Mouse (Mus musculus) lung, adult 2 months (tissue): ENCODE data around the gene Cep57. TPM values are rescaled to one million over a fixed set of nuclear protein-coding genes. Genes with fewer than 3 reads are reported as not detected.

Experiments
- DNase-seq: peaks from one replicate; pipeline ENCODE4 v3.0.0; 2022
- H3K4me1 ChIP-seq: fragments of 200-500 bp; 2 replicates; pipeline ENCODE4 v1.6.1; 2011; ENCODE audit warnings: low read length; ENCODE audit not compliant: control insufficient read depth, insufficient read depth
- H3K4me3 ChIP-seq: fragments of 200-500 bp; replicated peaks from 2 replicates; pipeline ENCODE3; 2011; ENCODE audit warnings: low read depth, mild to moderate bottlenecking, control low read depth, low read length; ENCODE audit errors: extremely low read depth
- CTCF ChIP-seq: fragments of 200-500 bp; IDR thresholded peaks from 2 replicates; pipeline ENCODE4 v1.5.1; 2011; ENCODE audit warnings: mild to moderate bottlenecking, low read length, control low read depth; ENCODE audit not compliant: insufficient read depth
- POLR2A ChIP-seq: fragments of 200-500 bp; IDR thresholded peaks from 2 replicates; pipeline ENCODE4 v1.6.1; 2011; ENCODE audit warnings: low read depth, mild to moderate bottlenecking, control low read depth, low read length, borderline replicate concordance; ENCODE audit errors: extremely low read depth
- WGBS: fragments of 180-500 bp; shearing (Covaris S2); methylation state at CpG from one replicate; pipeline ENCODE4 v1.1.7; 2018; 5-methylcytosine and 5-hydroxymethylcytosine counted together
- polyA plus RNA-seq: library from polyadenylated mRNA; depleted of rRNA; stranded (reverse); fragments of >200 nt; gene quantifications from 2 replicates; pipeline ENCODE4 v1.2.3, GENCODE M21; 2012

Cep57 gene
- polyA plus RNA-seq, 1 experiment = 10.5 TPM

DNA sequence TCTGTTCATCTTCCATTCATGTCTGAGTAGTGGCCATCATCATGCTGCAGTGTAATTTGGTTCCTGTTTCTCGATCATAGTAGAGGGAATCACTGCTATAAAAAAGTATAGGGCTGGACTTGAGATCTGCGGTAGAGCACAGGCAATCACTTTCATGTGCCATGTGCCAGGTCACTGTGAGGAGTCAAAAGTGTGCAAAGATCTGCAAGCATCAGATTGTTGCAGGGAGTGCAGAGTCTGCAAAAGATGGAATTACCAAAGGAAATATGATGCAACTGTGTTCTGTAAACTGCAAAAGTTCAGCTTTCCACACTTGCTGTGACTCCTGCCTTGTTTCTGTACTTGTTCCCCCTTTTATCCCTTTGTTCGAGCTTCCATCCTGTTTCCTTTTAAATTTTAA is 20.7 kb upstream of the Cep57 start:
- WGBS = 75% methylated on average over 3 of the region's 3 CpGs
- H3K4me1 ChIP-seq = no peaks in the 10 kb centered on the region
- H3K4me3 ChIP-seq = no peak overlapping the region
- TF ChIP-seq CTCF = no peak
- TF ChIP-seq POLR2A = no peak
- DNase-seq = no peak

DNA sequence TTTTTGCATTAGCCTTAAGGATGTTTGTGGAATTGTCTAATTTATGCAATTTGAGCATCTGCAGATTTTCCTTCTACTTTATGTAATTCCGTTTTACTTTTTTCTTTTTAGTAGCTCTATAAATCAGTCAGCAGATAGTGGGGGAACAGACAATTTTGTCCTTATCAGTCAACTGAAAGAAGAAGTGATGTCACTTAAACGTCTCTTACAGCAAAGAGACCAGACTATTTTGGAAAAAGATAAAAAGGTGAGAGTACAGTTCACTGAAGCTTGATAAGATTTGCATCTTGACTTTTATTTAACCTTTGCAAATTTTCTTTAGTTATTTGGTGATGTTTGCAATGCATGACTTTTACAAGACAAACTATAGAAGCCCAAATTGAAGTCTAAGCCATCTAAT is 9.8 kb upstream of the Cep57 start:
- H3K4me3 ChIP-seq = no peak overlapping the region
- 53% methylated on average over 2 of the region's 2 CpGs for WGBS
- no peaks in the 10 kb centered on the region for H3K4me1 ChIP-seq
- no peak for DNase-seq
- TF ChIP-seq POLR2A (no peak), CTCF (no peak)

DNA sequence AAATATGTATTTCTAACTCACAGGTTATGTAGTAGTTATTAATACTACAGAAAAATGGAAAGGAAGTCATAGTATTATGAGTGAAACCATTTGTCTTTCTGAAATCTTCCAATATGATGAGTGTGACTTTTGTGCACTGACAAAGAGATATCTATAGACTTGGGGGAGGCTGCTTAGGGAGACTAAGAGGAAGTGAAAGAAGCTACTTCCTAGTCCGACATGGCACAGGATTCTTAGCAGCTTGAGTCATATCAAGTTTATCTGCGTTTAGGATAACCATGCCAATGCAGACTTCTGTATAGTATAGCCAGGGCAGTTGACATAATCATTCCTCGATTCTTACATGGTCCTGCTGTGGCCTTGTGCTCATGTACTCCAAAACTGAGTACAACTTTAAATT is 8.3 kb upstream of the Cep57 start:
- TF ChIP-seq POLR2A = no peak
- Histone ChIP-seq H3K4me1 (no peaks in the 10 kb centered on the region), H3K4me3 (no peak overlapping the region)
- WGBS = 72% methylated on average over 3 of the region's 3 CpGs
- DNase-seq = no peak

DNA sequence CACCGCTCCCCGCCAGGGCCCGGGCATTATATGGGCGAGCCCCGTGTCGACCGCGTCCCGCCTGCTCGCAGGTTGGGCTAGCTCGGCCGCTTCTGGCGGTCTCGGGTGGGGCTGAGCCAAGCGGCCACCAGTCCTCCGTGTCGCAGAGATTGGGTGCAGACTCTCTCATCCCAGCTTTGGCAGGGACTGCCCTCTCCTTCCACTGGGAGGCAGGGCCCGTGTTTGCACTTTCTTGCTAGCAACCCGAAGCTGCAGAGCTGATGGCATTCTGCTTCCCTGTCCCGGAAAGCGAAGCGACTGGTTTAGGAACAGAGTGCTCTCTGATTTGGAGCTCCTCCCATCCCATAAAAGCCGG is 1.2 kb upstream of the Cep57 start:
- 0% methylated on average over 23 of the region's 23 CpGs for WGBS
- H3K4me3 ChIP-seq = peak overlapping the region; percentile 75
- DNase-seq = no peak
- 0 out of 2 replicates have a peak, but pooled peaks have one; percentile 19 for TF ChIP-seq POLR2A
- TF ChIP-seq CTCF = no peak
- H3K4me1 ChIP-seq = peaks cover 5% of the 10 kb centered on the region

DNA sequence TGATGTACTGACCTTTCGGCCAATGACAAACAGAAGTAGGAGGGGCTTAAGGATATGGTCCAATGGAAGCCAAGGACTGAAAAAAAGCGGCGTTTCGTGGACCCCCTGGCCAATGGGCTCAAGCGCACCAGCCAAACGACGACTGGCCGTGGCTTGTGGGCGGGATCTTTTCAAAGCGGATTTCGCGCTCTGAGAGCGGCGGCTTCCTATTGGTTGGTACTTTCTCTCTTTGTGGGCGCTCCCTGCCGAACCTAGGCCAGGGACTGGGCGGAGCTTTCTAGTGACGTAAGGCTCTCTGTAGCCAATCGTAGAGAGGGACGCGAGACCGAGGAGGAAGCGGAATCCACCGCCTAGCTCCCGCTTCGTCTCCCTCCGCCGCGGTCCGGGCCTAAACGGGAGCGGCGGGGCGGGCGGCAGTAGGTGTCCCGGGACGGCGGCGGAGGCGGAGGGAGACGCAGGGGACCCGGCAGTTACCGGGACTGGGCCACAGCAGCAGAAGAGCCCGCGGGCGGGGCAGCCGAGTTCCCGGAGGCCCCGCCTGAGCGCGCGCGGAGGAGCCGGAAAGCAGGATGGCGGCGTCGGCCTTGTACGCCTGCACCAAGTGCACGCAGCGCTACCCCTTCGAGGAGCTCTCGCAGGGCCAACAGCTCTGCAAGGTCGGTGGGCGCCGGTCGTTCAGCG is 639 bp upstream of the Cep57 start, which contains the start of gene Fam76b:
Gene Fam76b (plus strand): TSS at position 311 of the 681 bp plus-strand sequence.
- peak; percentile 79; the same call in 1 of the 2 replicates for TF ChIP-seq POLR2A
- no peak for TF ChIP-seq CTCF
- peak; percentile 99 for DNase-seq
- H3K4me3 ChIP-seq = peak within 1 kb of the TSS; percentile 92
- peaks cover 6% of the 10 kb centered on the region for H3K4me1 ChIP-seq
- under 1% methylated on average over 67 of the region's 67 CpGs for WGBS

DNA sequence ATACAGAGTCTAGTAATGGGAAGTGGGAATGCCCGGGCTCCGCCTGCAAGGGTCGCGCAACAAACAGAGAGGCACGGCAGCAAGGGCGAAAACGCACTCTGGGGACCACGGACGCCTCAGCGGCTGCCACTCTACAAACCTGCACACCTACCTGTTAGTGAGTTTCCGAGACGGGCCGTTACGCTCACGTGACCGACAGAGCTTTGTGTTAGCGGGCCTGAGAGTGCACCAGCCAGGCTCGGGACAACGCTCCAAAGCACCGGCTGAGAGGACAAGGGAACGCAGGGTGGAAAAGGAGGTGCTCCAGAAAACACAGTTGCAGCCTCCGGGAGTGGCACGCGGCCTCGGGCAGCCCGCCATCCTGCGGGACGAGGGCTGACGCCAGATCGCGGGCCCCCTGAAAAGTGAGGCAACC is 509 bp downstream of the Cep57 start:
- WGBS = under 1% methylated on average over 31 of the region's 31 CpGs
- H3K4me3 ChIP-seq = peak overlapping the region; percentile 92

DNA sequence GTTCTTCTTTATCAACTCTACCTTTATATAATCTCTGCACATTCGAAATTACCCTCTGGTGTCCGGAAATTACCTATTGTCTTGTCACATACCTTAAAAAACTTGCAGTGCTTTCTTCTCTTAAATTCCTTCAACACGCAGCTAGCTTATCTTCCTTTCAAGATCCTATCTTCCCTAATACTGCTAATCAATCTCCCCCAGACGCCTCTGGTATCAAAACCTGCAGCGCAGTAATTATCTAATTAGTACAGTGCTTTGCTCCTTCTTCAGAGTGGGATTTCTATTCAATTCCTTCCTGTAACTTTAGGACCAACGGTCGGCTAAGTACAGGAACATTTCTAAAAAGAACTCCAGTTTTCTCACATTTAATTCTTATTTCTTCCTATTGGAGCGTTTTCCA is 1.0 kb downstream of the Cep57 start:
- peaks cover 8% of the 10 kb centered on the region for H3K4me1 ChIP-seq
- peak overlapping the region; percentile 92 for H3K4me3 ChIP-seq
- no peak for TF ChIP-seq CTCF
- no peak for TF ChIP-seq POLR2A
- 1% methylated on average over 8 of the region's 8 CpGs for WGBS
- DNase-seq = no peak

More for the DNA sequence above, 509 bp downstream of the Cep57 start:
- peaks cover 8% of the 10 kb centered on the region for H3K4me1 ChIP-seq
- no peak for TF ChIP-seq CTCF
- TF ChIP-seq POLR2A = no peak; the same call in 1 of the 2 replicates
- no peak for DNase-seq

DNA sequence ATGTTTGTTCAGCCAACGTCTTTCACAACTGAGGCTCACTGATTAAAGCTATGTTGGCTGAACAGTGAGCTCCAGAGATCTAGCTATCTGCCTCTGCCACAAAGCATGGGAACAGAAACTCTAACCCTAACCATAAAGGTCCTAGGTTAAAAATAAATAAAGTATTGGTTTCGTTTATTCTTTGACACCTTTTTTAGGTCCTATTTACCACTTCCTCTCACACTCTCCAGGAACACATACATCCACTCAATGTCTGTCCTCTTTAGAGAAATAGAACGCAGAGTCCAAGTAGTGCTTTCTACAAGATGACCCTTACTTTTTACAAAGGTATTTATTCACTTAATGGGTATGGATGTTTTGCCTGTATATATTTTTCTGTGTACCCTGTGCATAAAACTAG is 6.1 kb downstream of the Cep57 start:
- TF ChIP-seq POLR2A = no peak
- TF ChIP-seq CTCF = no peak
- WGBS = 84% methylated on average over 3 of the region's 3 CpGs
- no peak for DNase-seq
- peaks cover 3% of the 10 kb centered on the region for H3K4me1 ChIP-seq
- H3K4me3 ChIP-seq = no peak overlapping the region

DNA sequence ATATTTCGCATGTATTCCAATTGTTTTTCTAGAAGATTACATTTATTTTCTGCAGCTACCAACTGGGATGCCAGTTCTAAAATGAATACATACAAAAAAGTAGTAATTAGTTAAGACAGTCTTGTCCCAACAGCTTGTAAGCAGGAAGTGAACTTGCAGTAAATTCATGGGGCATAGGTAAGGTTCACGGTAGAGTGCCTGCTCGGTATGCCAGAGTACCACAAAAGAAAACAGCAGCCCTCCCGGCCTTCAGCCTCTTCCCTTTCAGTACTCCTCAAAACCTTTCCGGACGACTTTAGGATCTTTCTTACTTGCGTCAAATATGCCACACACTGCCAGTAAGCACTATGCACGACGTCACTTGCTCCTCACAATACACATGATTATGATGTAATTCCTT is 8.5 kb downstream of the Cep57 start:
- no peak for DNase-seq
- TF ChIP-seq CTCF (no peak), POLR2A (no peak)
- 90% methylated on average over 9 of the region's 9 CpGs for WGBS
- Histone ChIP-seq H3K4me3 (no peak overlapping the region), H3K4me1 (peaks cover 3% of the 10 kb centered on the region)

DNA sequence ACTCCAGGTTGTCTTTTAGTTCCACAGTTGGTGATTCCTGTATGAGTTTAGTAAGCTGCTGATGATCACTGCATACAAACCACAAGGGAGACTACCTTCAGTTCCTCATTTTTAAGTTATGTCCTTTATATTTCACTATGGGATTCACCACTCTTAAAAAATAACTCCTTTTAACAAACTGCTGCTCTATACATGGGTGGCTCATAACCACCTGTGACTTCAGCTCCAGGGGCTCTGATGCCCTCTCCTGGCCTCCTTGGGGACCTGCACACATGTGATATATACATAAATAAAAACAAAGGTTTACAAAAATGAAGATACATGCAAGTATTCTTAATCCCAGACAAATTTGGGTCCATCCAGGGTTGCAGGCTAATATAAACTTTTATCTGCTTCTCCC is 17.0 kb downstream of the Cep57 start:
- no peak for TF ChIP-seq POLR2A
- TF ChIP-seq CTCF = 0 out of 2 replicates have a peak, but pooled peaks have one; percentile 23
- DNase-seq = no peak
- Histone ChIP-seq H3K4me3 (no peak overlapping the region), H3K4me1 (no peaks in the 10 kb centered on the region)
